Mouse (Mus musculus) cerebellum, adult 8-10 months (tissue): ENCODE data around the gene Shc2.

Experiments used
- DNase-seq: peaks from one replicate; pipeline ENCODE4 v3.0.0; 2022

Gene Shc2

DNA sequence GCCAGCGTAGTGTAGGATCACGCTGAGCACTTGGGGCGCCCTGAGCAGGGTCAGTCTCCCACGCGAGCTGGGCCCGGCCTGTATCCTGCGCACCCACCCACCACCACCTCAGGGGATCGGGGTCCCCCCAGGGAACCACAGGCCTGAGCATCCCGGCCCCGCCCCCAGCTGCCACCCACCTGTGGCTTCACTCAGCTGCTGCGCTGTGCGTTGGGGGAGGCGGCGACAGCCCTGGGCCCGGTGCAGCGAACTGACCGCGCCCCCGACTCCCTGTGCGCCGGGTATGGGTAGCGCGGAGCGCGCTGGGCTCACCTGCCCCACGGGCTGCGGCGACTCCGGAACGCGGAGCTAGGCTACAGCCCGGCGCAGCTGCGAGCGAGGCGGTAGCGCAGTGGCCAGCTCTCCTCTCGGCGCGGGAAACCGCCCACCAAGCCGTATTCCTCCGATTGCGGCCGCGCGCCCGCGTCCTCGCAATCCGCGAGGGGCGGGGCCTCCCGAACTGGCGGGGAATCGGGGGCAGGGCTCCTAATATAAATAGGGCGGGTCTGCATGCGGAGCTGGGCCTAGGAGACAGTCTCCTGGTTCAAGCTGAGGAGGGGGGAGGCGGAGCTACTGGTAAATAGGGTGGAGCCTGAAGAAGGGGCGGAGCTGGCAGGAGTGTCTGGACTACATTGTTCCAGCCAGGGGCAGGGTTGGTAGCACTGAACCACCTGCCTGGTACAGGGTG is 24.0 kb downstream of the Shc2 start, which contains the start of gene C2cd4c:
Gene C2cd4c (minus strand): TSS at position 448 of the 727 bp plus-strand sequence.
- peak; percentile 66 for DNase-seq

DNA sequence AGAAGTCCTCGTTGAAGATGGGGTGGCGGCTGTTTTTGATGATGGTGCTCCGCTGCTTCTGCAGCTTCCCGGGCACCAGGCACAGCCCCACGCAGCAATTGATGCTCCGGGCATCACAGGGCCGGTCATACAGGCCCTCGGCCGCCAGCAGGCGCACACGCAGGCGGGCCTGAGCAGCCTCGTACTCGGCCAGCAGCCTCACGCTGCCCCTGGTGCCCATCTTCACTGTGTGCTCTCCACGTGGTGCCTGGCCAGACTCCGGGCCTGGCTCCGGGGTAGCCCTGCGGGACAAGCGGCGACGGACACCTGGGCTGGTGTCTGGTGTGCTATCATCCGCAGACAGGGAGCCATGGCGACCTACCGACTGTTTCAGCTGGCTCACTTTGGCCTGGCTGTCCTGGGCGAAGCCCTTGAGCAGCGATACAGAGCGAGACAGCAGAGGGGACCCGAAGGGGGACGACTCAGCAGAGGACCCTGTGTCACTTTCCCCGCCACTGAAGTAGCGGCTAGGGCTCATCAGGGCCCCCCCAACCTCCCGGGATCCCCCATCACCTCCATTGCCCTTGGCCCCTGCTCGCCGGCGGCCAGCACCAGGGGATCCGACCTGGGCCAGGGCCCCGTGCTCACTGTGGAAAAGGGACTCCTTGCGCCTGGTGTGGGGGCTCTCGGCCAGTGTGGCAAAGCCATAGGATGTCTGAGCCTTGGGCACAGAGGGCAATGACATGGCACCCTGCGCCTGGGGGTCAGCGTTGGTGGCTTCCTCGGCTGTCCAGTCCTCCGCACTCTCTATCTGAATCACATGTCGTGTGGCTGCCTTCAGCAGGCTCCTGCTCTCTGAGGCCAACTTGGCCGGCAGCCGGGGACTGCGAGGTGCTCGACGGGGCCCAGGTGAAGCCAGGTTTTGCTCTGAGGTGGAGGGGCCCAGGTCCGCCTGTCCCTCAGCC is 25.3 kb downstream of the Shc2 start:
- DNase-seq = no peak

DNA sequence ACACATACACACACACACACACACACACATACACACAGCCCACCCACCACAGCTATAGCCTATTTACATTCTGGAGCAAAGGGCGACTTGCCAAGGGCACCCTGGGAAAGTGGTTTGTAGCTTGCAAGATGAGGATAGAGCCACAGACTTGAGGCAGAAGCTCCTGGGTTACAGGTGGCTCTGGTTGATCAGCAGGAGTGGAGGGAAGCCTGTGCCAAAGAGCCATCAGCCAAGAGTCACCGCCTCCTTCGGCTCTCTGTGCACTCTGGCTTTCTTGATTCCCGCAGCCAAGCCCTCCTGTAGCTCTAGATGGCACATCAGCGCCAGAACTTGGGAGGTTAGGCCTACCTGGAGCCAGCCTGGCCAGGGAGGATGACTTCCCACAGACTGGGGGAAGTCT is 26.4 kb downstream of the Shc2 start:
- no peak for DNase-seq

DNA sequence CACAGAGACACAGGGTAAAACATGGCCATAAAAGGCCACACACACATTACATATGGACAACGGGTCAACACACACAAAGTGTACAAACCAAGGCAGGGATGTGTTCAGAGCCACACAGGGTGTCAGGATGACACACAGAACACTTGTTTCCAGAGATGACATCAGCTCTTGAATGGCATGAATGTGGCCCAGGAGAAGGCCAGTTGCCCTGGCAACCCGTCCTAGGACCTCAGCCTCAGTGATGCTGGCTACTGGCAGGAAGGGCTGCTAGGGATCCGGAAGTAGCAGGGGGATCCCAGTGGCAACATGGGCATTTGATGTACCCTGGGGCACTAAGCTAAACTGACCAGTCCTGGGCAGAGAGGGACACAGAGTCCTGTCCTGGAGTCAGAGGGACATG is 28.4 kb downstream of the Shc2 start:
- DNase-seq = no peak

DNA sequence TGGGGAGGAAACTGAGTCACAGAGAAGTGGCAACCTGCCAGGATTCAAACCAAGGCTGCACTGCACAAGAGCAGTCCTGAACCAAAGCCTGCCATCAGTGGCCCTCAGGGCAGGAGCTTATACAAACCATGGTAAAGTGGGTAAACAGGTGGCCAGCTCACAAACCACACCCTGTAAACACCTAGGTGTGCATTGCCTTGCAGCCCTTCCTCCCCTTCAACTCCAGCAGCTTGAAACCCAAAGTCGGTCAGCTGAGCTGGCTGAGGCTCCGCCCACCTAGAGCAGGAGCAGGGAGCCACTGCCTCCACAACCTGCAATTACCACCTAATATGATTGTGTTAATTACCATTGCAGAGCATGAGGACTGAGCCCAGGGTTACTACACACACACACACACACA is 29.8 kb downstream of the Shc2 start:
- no peak for DNase-seq

DNA sequence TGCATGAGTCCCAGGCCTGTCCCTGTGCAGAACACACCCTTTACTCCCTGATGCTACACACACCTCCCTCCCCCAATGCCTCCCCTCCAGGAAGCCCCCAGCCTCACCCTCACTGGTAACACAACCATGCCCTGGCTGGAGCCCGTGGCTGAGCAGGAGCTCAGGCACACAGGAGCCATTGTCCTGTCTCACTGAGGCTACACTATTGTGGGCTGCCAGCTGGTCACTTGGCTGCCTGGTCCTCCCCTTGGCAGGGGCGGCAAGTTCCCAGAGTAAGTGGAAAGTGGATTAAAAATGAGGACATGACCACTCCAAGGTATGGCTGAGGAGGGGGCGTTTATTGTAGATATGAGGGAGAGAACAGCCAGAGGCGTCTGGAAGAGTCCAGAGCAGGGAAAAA is 31.2 kb downstream of the Shc2 start:
- DNase-seq = no peak

DNA sequence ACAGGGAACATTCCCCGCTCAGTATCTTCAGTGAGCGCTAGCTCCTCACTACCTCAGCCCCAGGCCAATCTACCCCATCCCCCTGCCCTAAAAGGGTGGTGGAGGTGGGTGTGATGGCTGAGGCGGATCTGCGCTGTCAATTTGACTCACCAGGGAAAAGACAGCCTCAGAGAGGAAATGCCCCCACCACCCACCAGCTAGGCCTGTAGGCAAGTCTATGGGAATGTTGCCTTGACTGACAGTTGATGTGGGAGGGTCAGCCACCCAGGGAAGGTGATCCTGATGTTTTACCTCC is 39.8 kb downstream of the Shc2 start:
- no peak for DNase-seq

DNA sequence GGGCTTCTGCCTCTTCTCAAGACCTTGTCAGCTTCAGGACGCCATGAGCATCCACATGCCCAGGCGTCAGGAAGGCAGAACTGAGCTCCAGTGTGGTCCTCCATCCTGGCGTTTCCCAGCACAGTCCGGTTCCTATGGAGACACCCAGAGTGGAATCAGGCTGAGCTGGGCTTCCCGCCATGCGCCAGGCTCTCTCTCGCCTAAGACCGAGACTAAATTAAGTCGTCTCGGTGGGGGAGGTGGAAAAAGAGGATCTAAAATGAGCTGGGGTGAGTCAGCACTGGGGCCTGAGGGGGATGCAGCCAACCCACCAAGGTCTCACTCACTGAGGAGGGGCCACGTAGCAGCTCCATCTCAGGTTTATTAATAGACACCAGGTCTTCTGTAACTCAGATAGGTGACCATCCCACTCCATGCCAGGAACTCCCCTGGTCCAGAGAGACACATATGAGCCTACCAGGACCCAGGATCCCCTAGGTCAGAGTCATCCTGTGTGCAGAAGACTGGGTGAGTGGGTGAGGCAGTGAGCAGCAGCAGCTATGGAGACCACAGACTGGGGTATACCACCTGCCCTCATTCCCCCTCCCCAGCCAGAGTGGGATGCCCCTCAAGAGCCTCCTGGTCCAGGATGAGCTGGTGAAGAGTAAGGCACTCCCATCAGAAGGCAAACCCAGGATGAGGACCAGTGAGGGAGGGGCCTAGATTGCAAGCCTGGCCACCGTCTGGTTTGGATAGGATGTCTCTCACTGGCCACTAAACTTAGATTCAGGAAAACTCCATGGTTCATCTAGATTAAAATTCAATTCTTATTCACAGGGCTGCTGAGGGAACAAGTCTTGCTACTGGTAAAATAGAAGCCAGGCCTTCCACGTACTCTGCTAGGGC is 40.4 kb downstream of the Shc2 start:
- no peak for DNase-seq

DNA sequence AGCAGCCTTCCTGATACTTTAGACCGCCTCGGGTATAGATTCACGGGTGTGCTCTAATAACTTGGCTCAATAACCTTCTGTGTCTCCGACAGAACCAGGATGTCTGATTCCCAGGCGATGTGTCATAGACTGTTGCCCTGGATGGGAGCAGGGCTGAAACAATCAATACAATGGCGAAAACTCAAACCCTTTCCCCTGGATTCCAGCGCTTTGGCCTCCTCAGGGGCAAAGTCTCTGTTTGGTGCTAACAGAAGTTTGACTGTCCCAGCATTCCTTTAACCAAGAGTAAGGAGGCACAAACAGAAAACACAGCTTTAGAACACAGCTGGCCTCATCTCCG is 42.2 kb downstream of the Shc2 start:
- DNase-seq = no peak

DNA sequence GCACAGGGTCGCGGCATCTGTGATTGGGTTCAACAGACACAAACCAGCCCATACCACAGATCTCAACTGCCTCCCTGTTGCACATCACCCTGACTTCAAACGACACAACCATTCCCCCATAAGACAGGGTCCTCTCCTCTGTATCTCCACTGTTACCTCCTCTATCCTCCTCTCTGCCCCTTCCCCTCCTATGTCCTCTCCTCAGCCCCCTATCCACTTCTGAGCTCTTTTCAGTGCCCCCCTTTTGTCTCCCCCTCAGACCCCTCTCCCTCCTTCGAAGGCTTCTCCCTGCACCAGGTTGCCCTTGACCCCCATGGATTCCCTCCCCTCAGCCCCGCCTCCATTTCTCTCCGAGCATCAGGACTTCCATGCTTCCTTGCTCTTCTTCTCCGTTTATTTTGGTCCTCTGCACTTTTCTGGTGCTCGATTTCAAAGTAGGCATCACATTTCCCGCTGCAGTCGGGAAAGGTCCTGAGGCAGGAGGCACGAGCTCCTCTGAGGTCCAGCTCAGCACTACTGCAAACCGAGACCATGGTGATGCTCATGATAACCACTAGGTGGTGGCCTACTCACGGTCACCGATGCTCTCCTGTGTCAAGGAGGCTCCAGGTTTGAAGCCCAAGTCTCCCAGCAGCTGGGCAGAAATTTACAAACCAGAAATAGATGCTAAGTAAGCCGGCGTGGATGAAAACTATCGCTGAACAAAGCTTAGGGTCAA is 42.7 kb downstream of the Shc2 start:
- DNase-seq = peak; percentile 70

DNA sequence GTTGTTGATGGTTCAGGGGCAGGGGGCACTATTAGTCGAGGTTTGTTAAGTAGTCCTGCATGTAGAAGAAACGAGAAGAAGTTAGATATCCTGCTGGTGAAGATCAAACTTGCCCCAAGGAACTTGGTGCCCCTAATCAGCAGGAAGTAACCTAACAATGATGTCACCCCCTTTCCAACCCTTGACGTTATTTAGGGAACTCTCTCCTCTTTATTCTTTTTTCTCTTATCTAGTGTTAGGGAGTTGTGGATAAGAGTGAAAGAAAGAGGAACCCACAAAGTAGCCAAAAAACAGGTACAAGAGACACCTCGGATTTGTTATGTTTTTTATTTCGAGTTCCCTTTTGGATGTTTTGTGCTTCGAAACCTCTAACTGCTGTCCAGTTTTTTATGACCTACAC is 43.6 kb downstream of the Shc2 start:
- no peak for DNase-seq

DNA sequence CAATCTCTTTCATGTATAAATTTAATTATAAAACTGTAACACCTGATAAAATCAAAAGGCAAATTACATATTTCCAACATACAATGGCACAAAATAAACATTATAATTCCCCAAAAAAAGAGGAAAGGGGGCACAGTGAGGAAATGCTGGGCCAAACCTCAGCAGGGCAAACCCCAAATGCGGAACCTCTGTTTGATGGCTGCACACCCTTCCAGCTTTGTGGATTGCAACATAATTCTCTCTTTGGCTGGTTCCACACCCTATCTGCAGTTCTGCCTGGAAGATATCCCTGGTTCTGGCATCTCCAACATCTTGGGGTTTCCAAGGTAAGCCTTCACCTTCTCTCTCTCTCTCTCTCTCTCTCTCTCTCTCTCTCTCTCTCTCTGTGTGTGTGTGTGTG is 47.0 kb downstream of the Shc2 start:
- no peak for DNase-seq

DNA sequence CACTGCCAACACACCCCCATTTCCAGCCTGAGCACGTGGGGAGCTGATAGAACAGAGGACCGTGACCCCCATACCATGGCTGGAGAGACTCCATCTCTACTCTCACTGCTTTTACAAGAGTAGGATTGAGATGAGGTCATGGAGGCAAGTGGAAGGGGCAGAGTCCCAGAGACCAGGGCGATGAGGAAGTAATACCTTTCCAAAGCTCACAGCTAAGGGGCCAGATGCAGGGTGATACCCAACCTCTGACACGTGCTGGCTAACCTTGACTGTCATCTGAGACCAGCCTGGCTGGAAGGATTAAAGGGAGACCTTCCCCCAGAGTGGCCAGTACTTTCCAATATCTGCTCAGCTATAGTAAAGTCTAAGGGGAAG is 50.0 kb downstream of the Shc2 start:
- no peak for DNase-seq

DNA sequence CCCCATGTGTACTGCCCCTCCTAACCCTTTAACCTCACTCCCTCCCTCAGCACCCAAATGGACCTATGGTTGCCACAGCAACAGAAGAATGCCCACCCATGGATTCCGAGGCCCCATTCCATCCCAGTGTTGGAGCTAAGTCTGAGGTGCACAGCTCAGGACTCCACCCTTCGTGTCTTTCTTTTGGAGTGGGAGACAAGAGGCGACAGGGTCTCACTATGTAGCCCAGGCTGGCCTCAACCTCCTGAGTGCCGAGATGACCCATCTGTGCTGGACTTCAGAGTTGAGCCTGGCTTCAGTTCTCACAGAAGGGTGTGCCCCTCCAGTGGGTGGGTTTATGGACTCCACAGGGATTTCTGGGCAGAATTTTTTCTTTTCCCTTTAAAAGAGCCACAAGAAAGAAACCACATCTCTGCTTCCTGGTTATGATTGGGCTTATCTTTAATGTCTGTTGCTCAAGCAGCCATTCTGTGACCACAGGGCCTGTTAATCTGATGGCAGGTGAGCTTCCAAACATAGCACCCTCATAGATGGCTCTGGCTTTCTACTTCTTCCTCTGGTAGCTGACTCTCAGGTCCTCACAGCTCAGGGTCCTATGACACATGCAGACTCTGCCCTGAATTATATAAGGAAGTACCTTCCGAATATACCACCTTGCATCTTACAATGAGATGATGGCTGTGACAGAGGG is 50.5 kb downstream of the Shc2 start, which contains the start of gene Theg:
Gene Theg (minus strand): TSS at position 271 of the 691 bp plus-strand sequence.
- DNase-seq = no peak

DNA sequence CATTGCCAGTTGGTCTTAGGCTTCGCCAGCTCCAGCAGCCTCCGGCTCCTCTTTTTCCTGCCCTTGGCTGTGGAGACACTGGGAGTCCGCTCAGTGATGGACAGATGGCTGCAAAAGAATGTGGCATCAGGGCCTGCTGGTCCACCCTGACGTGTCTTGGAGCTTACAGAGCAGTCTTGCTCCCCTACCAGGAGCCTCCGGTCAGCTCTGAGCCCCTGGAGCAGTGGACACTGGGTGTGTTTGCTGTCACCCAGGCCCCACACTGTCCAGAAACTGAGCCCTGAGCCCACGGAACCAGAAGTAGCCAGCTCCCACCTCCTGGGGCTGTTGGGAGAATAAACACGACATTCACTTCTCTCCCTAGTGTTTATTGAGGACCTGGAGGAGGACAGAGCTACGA is 51.5 kb downstream of the Shc2 start:
- no peak for DNase-seq

DNA sequence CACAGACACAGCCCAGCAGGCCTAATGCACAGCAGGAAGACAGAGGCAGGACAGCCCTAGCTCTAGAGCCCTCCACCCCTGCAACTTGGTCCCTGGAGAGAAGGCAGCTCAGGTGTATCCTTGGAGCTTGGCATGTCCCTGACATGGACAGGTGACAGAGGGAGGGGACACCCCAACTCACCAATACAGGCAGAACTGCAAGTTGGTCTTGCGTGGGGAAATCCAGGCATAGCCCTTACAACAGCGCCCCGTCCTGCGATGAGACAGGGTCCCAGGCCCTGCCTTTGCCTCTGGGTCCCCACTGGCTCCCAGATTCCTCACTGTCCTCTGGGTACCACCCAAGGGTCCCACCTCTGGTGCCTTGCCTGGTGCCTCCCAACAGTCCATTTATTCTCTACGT is 52.0 kb downstream of the Shc2 start:
- DNase-seq = no peak

DNA sequence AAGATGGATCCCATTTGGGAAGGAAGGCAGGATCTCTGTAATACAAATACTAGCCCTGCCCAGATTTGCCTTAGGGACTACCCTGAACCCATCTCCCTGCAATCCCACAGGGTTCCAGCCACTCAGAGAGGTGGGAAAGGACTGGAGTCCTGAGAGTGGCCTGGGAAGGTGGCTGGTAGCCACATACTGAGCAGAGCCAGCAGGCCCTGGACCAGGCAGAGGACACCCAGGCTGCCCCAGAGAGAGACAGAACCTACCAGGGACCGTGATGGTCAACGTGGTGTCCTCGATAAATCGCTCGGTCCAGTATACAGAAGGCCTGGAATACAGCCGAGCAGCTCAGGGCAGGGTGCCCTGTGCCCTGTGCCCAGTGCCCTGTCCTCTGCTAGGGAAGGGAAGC is 52.6 kb downstream of the Shc2 start:
- DNase-seq = no peak

DNA sequence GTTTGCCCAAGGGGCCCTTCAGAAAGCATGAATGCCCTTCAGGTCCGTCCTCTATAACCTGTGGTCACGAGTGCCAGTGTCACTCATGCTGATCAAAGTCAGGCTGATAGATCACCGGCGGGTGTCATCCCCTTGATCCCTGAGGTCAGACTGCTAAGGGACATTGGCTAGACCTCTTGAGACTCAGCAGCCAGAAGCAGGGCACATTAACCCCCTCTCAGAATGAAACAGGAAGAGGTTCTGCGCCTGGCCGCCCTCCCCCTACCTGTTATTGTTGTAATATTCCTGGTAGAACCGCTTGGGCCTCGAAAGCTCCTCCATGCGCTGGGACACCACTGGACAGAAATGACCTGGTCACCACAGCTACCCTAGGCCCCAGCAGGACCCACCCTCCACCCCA is 53.3 kb downstream of the Shc2 start:
- no peak for DNase-seq

DNA sequence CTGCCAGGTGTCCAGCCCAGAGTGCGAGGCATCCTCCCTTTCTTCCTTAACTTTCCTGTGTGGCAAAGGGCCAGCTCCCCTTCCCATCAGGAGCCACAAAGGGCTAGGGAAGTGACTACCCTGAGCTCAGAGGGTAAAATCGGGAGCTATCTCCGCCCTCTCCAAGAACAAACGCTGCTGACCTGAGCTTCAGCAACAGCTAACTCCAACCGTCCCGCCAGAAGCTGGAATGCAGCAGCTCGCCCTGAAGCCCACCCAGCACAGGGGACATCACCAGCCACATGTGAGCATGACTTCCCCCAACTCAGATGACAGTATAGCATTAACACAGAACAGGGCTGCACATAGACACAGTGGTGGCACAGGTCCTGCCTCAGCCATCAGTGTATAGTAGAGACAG is 53.7 kb downstream of the Shc2 start:
- DNase-seq = no peak

DNA sequence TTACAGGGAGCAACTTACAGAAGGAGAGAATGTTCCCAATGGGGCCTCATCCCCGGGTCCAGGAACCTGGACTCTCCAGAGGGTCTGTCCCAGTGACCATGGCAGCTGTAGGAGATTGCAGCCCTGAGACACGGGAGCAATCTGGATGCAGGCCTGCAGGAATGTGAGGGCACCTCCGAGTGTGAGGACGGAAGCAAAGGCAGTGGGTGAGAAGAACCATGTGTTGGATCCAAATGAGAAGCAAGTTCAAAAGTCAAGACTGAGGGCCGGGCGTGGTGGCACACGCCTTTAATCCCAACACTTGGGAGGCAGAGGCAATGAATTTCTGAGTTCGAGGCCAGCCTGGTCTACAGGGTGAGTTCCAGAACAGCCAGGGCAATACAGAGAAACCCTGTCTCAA is 56.2 kb downstream of the Shc2 start:
- no peak for DNase-seq

DNA sequence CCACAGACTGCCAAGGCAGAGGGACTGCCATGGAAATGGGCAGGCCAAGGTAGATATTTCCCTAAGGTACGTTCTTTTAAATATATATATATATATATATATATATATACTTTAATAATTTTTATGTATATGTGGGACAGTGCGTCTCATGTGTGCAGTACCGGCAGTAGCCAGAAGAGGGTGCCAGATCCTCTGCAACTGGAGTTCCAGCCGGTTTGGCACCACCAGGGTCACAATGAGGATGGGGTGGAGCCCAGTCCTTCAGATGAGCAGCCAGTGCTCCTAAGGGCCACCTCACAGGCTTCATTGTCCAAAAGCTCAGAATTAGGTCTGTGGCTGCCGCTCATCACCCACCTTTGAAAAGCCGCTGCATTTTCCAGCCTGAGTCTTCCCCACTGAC is 56.9 kb downstream of the Shc2 start:
- no peak for DNase-seq

DNA sequence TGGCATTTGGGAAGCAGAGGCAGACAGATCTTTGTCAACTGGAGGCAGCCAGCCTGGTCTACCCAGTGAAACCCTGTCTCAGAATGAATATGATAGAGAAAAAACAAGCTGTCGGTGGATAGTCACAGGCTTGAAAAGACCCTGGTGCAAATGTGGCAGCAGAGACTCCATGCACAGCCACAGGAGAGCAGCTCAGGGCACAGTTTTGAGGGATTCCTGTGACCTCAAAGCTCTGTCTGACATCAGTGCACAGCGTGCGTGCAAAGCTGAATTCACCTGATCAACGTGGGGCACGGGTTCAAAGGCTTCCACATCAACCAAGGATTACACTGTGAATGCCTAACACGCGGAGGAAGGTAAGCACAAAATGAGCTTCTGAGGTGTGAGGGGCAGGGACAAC is 57.4 kb downstream of the Shc2 start:
- DNase-seq = no peak
